Mouse (Mus musculus) induced T-regulatory cell, adult 2 months (primary cell): Measurements from ENCODE around the gene Scd3.

ENCODE experiments used
- DNase-seq: peaks from one replicate; pipeline ENCODE4 v3.0.0-alpha.2; 2012; ENCODE audit warnings: low read depth

Gene Scd3

GRCm38 (mm10) chr19:44273711-44274110, 70.6 kb downstream of the Scd3 start:
- DNase-seq: no peak

- no peak for DNase-seq
Observed at GRCm38 (mm10) chr19:44274452-44274851, 71.4 kb downstream of the Scd3 start.

DNA sequence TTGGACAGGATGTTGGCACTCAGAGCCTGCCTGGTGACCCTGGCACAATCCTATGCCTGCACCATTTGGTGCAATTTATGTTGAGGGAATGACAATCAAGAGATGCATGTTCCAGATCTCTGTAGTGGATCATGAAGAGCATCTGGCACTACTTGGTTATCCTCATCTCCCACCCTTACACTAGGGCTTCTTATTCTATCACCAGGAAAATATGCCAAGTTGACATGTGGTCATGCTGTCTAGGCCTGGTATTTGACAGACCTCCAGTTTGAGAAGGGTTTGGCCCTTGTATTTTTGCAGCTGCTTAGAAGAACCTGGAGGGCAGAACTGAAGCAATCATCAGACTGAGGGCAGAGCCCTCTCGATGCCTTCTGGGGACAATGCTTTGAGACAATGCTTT, 72.3 kb downstream of the Scd3 start:
- DNase-seq: no peak

GRCm38 (mm10) chr19:44276861-44277260, 73.8 kb downstream of the Scd3 start:
- DNase-seq: no peak

DNA sequence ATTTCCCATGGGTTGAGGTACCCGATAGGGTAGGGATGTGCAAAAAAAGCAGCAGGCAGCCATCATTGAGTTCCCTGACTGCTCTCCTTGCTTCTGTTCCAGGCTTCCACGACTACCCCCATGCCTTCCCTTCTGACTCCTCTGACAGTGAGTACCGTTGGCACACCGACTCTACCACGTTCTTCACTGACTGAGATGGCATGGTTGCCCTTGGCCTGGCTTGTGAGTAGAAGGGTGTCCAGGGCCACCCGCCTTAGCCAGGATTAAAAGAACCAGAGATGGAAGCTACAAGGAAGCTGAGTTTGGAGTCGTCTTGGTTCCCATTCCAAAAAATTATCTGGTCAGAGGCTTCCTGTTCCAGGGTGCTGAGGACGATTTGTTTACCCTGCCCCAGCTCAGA, 74.9 kb downstream of the Scd3 start:
- DNase-seq: no peak

DNA sequence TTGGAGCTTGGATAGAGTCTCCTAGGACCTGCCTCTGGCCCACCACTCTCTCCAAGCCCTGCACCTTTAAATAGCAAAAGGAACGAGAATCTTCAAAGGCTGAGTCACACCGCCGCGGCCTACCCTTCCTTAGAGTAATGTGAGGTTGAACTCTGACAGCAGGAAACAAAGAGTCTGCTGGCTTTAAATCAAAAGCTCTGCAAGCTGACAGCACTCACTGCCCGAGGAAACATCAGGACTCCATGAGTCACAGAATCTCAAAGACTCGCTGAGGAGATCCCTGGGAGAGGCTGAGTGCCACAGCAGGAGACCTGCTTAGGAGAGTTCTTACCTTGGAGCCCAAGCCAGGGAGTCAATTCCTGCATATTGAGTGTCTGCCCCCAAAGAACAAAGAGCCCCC, 77.7 kb downstream of the Scd3 start:
- DNase-seq: peak; percentile 76

GRCm38 (mm10) chr19:44281825-44282447, 78.9 kb downstream of the Scd3 start:
- peak; percentile 32 for DNase-seq

- peak; percentile 85 for DNase-seq
Observed at GRCm38 (mm10) chr19:44282534-44283156, 79.6 kb downstream of the Scd3 start.

DNA sequence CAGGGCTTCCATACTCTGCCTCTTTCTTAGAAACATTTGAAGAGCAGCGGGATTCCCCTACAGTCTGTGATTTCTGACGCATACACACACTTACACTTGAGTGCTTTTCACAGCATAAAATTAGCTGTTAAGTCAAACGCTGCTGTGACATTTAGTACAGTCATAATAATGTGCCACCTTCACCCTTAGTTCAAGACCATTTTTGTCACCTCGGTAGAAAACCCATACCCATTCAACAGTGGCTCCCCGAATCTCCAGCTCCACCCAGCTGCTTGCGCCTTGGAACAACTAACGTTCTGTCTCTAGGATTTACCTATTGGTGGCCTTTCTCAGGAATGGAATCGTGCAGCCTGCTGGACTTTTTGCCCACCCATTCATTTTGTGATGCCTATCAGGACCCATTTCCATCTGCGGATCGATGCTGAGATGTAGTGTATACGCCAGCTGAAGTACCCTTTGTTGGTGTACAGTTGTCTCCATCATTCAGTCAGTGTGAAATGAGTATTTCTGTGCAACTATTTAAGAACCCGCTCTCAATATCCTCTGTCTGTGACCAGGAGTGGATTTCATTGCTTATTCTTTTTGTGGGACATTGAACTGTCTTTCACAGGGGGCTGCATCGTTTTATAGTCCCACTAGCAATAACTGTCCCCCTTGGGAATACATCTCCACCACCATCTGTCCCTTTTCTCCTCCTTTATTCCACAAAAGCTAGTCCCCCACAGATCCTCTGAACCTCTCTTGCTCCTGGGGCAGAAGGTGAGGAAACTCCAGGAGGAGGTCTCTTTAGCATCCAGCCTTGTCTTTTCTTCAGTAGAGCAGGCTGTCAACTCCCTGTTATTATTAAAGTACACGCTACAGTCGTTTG, 80.3 kb downstream of the Scd3 start:
- DNase-seq: peak; percentile 89

GRCm38 (mm10) chr19:44284025-44284695, 81.1 kb downstream of the Scd3 start:
- DNase-seq: peak; percentile 95

DNA sequence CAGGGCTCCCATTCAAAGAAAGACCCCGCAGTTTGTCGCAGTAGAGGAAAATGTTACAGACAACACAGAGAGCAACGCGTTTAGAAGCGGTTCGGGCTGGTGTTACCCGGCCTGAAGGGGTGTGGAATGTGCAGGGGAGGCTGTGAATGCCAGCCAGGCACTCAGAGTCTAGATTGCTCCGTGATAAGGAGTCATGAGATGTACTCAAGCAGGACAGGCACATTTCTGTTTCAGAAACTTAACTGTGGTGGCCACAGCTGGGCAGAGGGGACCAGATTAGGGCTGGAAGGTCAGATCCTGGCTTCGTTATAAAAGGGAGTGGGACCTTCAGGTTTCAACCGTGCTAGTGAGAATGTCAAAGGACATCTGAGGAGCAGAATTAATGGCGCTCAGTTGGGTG, 81.7 kb downstream of the Scd3 start:
- DNase-seq: no peak

GRCm38 (mm10) chr19:44285554-44285953, 82.5 kb downstream of the Scd3 start:
- DNase-seq: no peak

GRCm38 (mm10) chr19:44286109-44286508, 83.0 kb downstream of the Scd3 start:
- no peak for DNase-seq

GRCm38 (mm10) chr19:44287415-44288110, 84.5 kb downstream of the Scd3 start:
- no peak for DNase-seq

GRCm38 (mm10) chr19:44292083-44292482, 89.0 kb downstream of the Scd3 start:
- no peak for DNase-seq

- no peak for DNase-seq
Observed at GRCm38 (mm10) chr19:44292483-44292882, 89.4 kb downstream of the Scd3 start.

DNA sequence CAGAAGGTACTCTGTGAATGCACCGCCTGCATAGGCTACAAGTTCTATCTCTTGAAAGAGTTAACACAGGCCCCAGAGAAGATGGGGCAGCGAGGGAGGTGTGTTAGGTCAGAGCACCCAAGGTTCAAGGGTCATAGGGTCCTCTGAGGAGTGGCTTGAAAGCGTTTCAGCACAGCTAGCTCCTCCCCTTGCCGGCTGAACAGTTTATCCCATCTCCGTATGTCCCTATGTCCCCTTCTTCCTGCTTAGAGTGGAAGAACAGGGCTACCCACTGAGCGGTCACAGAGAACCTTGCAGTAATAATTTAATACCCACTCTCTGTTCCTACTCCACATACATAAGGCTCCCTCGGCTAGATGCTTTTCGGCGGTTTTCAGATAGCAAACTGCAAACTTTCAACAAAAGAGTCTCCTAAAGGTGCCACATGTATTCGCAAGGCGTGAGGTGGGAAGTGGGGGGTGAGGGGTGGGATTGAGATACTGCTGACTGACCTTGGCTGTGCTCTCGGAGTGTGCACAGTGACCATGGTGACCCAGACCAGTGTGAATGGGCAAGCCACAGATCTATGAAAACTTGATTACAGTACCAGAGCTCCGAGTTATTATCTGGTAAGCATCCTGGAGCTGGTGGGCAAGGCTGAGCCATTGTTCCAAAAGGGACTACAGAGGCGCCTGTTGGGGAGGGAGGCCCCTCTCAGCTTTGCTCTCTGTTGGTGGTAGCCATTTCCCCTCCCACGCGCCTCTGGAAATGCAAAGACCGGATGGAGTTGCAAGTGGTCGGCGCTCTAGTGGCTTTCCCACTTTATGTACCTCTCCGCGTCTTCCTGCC, 90.1 kb downstream of the Scd3 start, which contains the start of gene Scd2:
Gene Scd2 (plus strand): TSS at position 734 of the 828 bp plus-strand sequence.
- DNase-seq: peak; percentile 43
